Mouse (Mus musculus) kidney, postnatal 10 days (tissue): ENCODE data around the gene Nkx6-1.

Experiments
- DNase-seq: peaks from one replicate; pipeline ENCODE4 v3.0.0; 2021; ENCODE audit warnings: mixed read lengths

The Nkx6-1 gene

DNA sequence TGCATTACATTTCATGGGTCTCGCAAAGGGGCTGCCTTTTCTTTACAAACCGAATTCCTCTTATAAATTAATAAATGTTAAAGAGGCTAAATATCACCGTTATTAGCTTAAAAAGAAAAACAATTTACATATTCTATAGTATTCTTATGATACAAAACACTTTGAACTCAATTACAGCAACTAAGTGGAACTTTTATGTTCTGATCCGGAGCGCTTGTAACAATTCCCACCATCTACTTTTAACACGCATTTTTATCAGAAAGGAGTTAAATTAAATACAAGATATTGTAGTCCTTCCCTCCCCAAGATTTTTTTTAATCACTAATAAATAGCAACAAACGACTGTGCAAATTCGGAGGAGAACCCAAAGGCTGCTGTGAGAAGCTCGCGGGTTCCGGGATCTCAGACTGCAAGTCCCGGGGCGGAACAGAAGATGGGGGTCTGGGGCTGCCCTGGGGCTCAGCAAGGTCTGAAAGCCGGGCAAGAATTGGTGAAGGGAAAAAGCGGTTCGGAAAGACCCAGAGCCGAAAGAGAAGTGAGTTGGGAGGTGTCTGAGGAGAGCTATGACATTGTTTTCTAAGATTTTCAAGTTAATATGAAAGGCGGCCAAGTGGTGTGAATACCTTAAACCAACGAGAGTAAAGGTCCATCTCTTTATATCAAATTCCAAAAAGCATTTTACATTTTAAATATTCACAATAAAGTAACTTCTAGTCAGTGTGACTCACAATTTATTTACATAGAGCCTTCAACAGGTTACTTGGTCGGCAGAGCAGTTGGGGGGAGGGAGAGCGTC is 6.4 kb downstream of the Nkx6-1 start:
- peak; percentile 22 for DNase-seq

DNA sequence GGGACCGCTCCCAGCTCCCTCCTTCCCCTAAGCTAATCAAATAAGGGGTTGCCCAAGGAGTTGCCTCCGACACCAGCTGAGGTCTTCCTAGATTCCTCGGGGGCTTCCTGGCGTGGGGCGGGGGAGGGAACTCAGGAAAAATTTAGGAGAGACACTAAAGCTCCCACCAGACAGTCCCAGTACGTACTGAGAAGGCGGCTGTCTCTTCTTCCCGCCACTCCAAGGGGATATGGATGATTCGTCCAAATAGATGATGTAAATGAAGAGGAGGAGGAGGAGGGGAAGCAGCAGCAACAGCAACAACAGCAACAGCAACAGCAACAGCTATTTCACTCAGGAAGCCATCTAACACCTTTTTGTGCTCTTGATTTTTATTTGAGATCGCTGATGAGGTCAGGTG is 7.1 kb downstream of the Nkx6-1 start:
- no peak for DNase-seq

DNA sequence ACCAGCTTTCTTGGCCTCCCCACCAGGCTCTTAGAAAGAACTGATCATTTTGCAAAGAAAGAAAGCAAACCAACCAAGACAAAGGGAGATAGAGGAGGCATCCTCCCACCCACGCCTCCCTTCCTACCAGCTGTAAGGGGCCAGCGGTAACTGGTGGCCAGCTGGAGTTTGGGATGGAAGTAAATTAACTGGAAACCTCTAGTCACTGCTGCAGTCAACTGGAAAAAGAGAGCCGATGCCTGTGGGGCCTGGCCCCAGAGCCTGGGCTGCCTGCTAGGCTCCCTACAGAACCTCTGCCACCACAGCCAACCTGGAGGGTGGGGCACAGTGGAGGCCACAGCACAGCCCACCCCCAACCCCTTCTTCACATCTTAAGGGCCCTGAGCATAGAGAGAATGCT is 8.7 kb downstream of the Nkx6-1 start:
- no peak for DNase-seq

DNA sequence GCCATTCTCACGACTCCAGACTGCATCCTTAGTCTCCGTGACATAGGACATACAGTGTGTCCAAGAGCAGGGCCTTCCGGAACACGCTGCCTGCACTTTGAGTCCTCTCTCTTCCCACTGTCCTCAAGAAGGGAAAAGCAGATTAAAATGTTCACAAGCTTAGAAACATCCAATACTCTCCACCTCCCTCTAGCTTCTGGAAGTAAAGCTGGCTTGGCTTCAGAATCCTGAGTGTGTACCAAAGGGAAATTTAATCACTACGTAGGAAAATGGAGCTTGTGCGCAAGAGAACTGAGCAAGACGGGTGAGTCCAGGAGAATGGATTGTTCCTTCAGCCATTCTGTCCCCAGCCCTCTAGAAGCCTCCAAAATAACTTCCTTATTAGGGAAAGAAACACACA is 9.4 kb downstream of the Nkx6-1 start:
- no peak for DNase-seq

DNA sequence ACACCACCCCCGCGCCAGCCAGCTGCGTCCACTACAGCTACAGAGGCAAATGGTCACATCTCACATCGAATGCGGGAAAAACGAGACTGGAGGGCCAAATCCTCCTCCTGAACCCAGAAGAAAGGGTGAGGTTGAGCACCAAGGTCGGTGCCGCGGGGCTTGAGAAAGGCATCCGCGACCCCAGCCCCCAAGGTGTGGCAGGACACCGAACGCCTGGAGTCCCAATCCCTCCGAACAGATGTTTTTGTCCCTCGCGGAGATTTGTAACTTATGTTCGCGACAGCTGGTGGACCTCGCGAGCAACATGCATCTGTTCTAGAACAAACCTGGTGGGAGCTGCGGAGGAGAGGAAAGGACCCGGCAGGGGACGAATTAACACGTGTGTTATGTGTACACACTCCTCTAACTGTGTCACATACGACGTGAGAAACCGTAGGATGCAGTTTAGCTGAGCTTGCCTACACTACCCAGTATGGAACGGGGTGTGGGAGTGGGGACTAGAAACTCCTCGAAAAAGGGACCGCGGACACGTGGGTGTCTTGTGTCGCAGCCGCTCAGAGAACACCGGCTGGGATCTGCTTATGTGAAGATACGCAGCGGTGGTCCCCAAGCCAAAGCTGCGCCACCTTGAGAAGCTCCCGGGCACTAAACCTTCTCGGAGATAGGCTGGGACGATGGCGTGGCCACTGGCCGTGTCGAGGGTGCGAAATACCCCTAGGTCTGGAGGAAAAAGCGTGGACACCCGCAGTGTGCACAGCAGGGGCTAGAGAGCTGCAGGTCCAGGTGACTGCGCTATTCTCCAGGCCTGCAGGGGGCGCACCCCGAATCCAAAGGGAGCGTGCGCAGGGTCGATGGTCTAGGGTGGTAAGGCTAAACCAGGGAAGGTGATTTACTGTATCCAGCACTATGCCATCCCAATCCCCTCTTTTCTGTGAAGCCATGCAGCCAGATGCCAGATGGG is 16.8 kb downstream of the Nkx6-1 start:
- peak; percentile 20 for DNase-seq

DNA sequence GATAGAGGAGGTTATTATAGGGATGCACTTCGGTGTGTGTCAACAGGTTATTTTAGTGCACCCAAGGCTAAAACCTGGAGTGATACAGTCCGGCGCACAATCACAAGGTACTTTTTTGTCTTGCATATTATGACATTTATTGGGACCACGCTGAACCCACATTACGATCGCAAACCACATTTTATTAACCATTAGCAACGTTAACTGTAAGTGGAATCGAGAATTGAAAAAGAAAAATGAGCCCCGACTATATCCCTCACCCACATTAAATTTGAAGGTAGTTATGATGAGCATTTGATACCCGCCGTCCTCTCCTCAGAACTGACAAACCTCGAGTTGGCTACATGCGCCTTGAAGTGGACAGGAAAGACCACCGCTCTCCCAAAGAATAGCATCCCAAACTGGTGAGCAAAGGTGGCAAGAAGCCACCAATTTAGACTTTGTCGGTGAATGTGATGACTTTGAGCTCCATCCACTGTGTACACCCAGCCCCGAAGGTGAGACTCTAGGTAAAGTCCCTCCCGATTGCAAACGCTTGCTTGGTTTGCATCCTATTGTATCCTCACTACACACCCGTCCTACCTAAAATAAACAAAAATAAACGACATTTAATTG is 17.7 kb downstream of the Nkx6-1 start:
- no peak for DNase-seq

DNA sequence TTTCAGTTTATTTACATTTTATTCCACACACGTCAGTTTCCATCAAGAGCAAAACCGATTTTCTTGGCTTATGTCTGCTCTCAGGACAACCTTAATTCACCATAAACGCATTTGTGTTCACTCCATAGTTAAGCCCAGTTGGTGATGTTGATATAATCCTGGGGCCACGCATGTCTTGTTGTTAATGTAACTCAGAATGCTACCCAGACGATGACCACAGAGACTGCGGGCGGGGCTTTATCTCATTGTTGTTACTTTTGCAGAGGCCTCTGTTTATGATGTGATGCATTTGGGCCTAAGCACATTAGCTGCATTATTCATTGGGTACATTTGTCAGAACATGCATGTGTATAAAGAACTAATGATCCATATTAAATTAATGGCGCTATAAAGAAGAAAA is 19.7 kb downstream of the Nkx6-1 start:
- DNase-seq: no peak

DNA sequence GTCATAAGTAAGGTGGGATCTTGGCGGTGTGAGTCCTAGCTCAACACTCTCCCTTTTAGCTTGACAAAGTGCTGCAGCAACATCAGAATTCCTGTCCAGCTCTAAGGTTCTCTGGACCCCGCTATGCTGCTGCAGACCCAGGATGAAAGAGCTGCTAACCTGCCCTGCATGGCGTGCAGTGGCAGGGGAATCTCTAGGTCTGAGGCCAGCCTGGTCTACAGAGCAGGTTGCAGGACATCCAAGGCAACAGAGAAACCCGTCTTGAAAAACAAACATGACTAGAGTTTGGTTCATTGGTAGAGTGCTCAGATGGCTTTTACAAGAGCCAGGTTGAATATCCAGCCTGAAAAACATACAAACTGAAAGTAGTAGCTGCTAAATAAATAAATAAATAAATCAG is 26.7 kb downstream of the Nkx6-1 start:
- no peak for DNase-seq
